Mouse (Mus musculus) forebrain, postnatal 0 days (tissue): ENCODE measurements around the gene Slc25a13. TPM values are rescaled to one million over a fixed set of nuclear protein-coding genes. Genes with fewer than 3 reads are reported as not detected.
A peak's percentile ranks its signal among the peaks of the same experiment; 100 is the strongest.
"Not testable (repeated sequence)": the region's sequence is repeated elsewhere in the genome, so short reads cannot be mapped to it uniquely, and the experiment has no call there.

Experiments
- ATAC-seq: fragments of 200-750 bp; cut with Nextera tagmentation; 2 replicates; pipeline ENCODE4 v1.8.0; 2017; ENCODE audit warnings: mild to moderate bottlenecking, moderate library complexity
- DNase-seq: peaks from one replicate; pipeline ENCODE4 v3.0.0-alpha.2; 2015
- H3K27ac ChIP-seq: fragments of 300-500 bp; sonication (generic); 2 replicates; pipeline ENCODE4 v1.5.1; 2014; ENCODE audit warnings: low read depth, mild to moderate bottlenecking, antibody characterized with exemption, low read length, moderate library complexity, mixed read lengths
- H3K27me3 ChIP-seq: fragments of 300-500 bp; sonication (generic); 2 replicates; pipeline ENCODE4 v1.6.1; 2014; ENCODE audit warnings: mild to moderate bottlenecking, low read length, mixed read lengths; ENCODE audit not compliant: insufficient read depth
- H3K36me3 ChIP-seq: fragments of 300-500 bp; sonication (generic); 2 replicates; pipeline ENCODE4 v1.6.1; 2014; ENCODE audit warnings: mild to moderate bottlenecking, moderate library complexity; ENCODE audit not compliant: insufficient read depth
- H3K4me1 ChIP-seq: fragments of 300-500 bp; sonication (generic); 2 replicates; pipeline ENCODE4 v1.6.1; 2014; ENCODE audit warnings: antibody characterized with exemption; ENCODE audit not compliant: insufficient read depth
- H3K4me2 ChIP-seq: fragments of 300-500 bp; sonication (generic); 2 replicates; pipeline ENCODE4 v1.6.1; 2014; ENCODE audit warnings: low read depth, mild to moderate bottlenecking, moderate library complexity
- H3K4me3 ChIP-seq: fragments of 300-500 bp; sonication (generic); 2 replicates; pipeline ENCODE4 v1.5.1; 2014; ENCODE audit warnings: low read depth, low read length, mixed read lengths
- H3K9ac ChIP-seq: fragments of 300-500 bp; sonication (generic); 2 replicates; pipeline ENCODE4 v1.6.1; 2014; ENCODE audit warnings: mild to moderate bottlenecking
- H3K9me3 ChIP-seq: fragments of 300-500 bp; sonication (generic); 2 replicates; pipeline ENCODE4 v1.6.1; 2016; ENCODE audit warnings: low read length
- CTCF ChIP-seq: sonication (generic); IDR thresholded peaks from 2 replicates; pipeline ENCODE4 v1.5.1; 2016; ENCODE audit warnings: antibody characterized with exemption, control low read depth, low read depth
- WGBS: fragments of 180-500 bp; shearing (Covaris S2); extraction: QIAGEN DNeasy Blood & Tissue Kit; methylation state at CpG from one replicate; pipeline ENCODE4 v1.1.7; 2014; 5-methylcytosine and 5-hydroxymethylcytosine counted together
- polyA plus RNA-seq: library from polyadenylated mRNA; unstranded; fragments of >200 nt; fragmentation: Nextera tagmentation; extraction: Ambion mirVana; gene quantifications from 2 replicates; pipeline ENCODE4 v1.2.1, GENCODE M21; 2015
- total RNA-seq: library from RNA; depleted of rRNA; stranded (reverse); fragments of >200 nt; gene quantifications from 2 replicates; pipeline ENCODE4 v1.2.3, GENCODE M21; 2014

Slc25a13 gene
- total and polyA plus RNA-seq, 2 experiments from 2014 or later: 3.1 to 5.2 TPM

- no peaks in the 10 kb centered on the region for H3K36me3 ChIP-seq
- no peak for ATAC-seq
- no peak overlapping the region for H3K4me3 ChIP-seq
- TF ChIP-seq CTCF: no peak
- H3K4me1 ChIP-seq: no peaks in the 10 kb centered on the region
- no peak overlapping the region for H3K9ac ChIP-seq
- no peak overlapping the region for H3K27ac ChIP-seq
- WGBS: 48% methylated on average over 8 of the region's 8 CpGs
- H3K9me3 ChIP-seq: no peaks in the 10 kb centered on the region
- H3K27me3 ChIP-seq: no peaks in the 10 kb centered on the region
- no peak for DNase-seq
- no peak overlapping the region for H3K4me2 ChIP-seq
Measured at GRCm38 (mm10) chr6:6183601-6184000, 33.4 kb downstream of the Slc25a13 start.

- Histone ChIP-seq H3K27me3 (no peaks in the 10 kb centered on the region), H3K9ac (no peak overlapping the region), H3K36me3 (no peaks in the 10 kb centered on the region), H3K4me3 (no peak overlapping the region), H3K9me3 (no peaks in the 10 kb centered on the region), H3K4me1 (no peaks in the 10 kb centered on the region), H3K27ac (no peak overlapping the region), H3K4me2 (no peak overlapping the region)
- DNase-seq: no peak
- TF ChIP-seq CTCF: no peak
- ATAC-seq: peak; percentile 69
- WGBS: 88% methylated on average over 7 of the region's 7 CpGs
Measured at GRCm38 (mm10) chr6:6182191-6182590, 34.8 kb downstream of the Slc25a13 start.

- not testable (repeated sequence) for DNase-seq, H3K9me3 ChIP-seq, H3K4me2 ChIP-seq, H3K36me3 ChIP-seq, H3K4me3 ChIP-seq, H3K4me1 ChIP-seq, H3K27me3 ChIP-seq, H3K27ac ChIP-seq, ATAC-seq, H3K9ac ChIP-seq
- 96% methylated on average over 15 of the region's 15 CpGs for WGBS
Measured at GRCm38 (mm10) chr6:6178341-6178740, 38.6 kb downstream of the Slc25a13 start.

GRCm38 (mm10) chr6:6175350-6175971 lies 41.5 kb downstream of the Slc25a13 start:
- Histone ChIP-seq H3K9me3 (no peaks in the 10 kb centered on the region), H3K4me3 (no peak overlapping the region), H3K36me3 (no peaks in the 10 kb centered on the region), H3K4me2 (no peak overlapping the region), H3K27me3 (no peaks in the 10 kb centered on the region), H3K27ac (no peak overlapping the region), H3K4me1 (peaks cover 8% of the 10 kb centered on the region; the same call in 1 of the 2 replicates), H3K9ac (no peak overlapping the region)
- WGBS: 42% methylated on average over 5 of the region's 5 CpGs
- ATAC-seq (no peak), DNase-seq (no peak)
- no peak for TF ChIP-seq CTCF

- H3K27me3 ChIP-seq: no peaks in the 10 kb centered on the region
- H3K9me3 ChIP-seq: no peaks in the 10 kb centered on the region
- ATAC-seq: peak; percentile 59
- H3K4me2 ChIP-seq: no peak overlapping the region
- H3K4me3 ChIP-seq: no peak overlapping the region
- 15% methylated on average over 9 of the region's 9 CpGs for WGBS
- no peak for TF ChIP-seq CTCF
- peaks cover 8% of the 10 kb centered on the region; the same call in 1 of the 2 replicates for H3K4me1 ChIP-seq
- H3K36me3 ChIP-seq: no peaks in the 10 kb centered on the region
- DNase-seq: peak; percentile 49
- H3K27ac ChIP-seq: peak overlapping the region; percentile 42; the same call in 1 of the 2 replicates
- no peak overlapping the region for H3K9ac ChIP-seq
Measured at GRCm38 (mm10) chr6:6173935-6174561, 42.9 kb downstream of the Slc25a13 start.

- Histone ChIP-seq H3K36me3 (no peaks in the 10 kb centered on the region), H3K9me3 (no peaks in the 10 kb centered on the region), H3K4me2 (no peak overlapping the region), H3K9ac (no peak overlapping the region), H3K27me3 (no peaks in the 10 kb centered on the region), H3K27ac (peak overlapping the region; percentile 42; the same call in 1 of the 2 replicates), H3K4me1 (peaks cover 8% of the 10 kb centered on the region; the same call in 1 of the 2 replicates), H3K4me3 (no peak overlapping the region)
- DNase-seq: no peak
- TF ChIP-seq CTCF: no peak
- ATAC-seq: peak; percentile 65; the same call in 1 of the 2 replicates
- WGBS: 15% methylated on average over 15 of the region's 15 CpGs
Measured at GRCm38 (mm10) chr6:6173166-6173934, 43.6 kb downstream of the Slc25a13 start.
